8 mouse cellular contexts compared by ENCODE assay signal in genomic region chr3:122728852-122729600, GRCm38 (mm10). TPM values are rescaled to one million over a fixed set of nuclear protein-coding genes. Genes with fewer than 3 reads are reported as not detected.
DNase-seq lines count a peak whose midpoint lies in the region; ATAC-seq lines count a peak whose summit lies in the region.

Gene Pde5a (plus strand): TSS chr3:122728947.

- H3K9ac ChIP-seq in hindbrain, embryonic 11.5 days (ENCODE audit: low read depth, low read length) = peak within 1 kb of the TSS; percentile 90

- DNase-seq in MN1 (ENCODE audit: low spot score) = peak; percentile 81
- DNase-seq in cerebellum, adult 9-10 months = peak; percentile 19
- peak; percentile 19 to 50 for DNase-seq in frontal cortex, postnatal 14 days (ENCODE audit: low spot score in 2 of 2)
- peak; percentile 90 for DNase-seq in hindbrain, embryonic 11.5 days (ENCODE audit: low spot score)
- DNase-seq in layer of hippocampus, postnatal 14 days (ENCODE audit: low spot score in 2 of 2) = peak; percentile 41 to 49
- DNase-seq in lung, postnatal 14 days = peak; percentile 92
- DNase-seq in ovary, postnatal 14 days (ENCODE audit: low spot score) = peak; percentile 68
- DNase-seq in thymus, postnatal 10 days (ENCODE audit: low spot score in 2 of 2) = peak; percentile 77 to 83

- 2% methylated on average over 49 of the region's 49 CpGs for WGBS in hindbrain, embryonic 11.5 days

- no peaks in the 10 kb centered on the region for H3K9me3 ChIP-seq in hindbrain, embryonic 11.5 days (ENCODE audit: control insufficient read depth, low read length)

- peaks cover 2% of the 10 kb centered on the region; the same call in 1 of the 2 replicates for H3K4me1 ChIP-seq in hindbrain, embryonic 11.5 days (replicated peaks; ENCODE audit: control insufficient read depth, insufficient read depth, low read length)

- H3K4me2 ChIP-seq in hindbrain, embryonic 11.5 days (replicated peaks; ENCODE audit: low read depth, low read length) = peak within 1 kb of the TSS; percentile 80

- H3K36me3 ChIP-seq in hindbrain, embryonic 11.5 days (ENCODE audit: control insufficient read depth, insufficient read depth, low read length) = no peaks in the 10 kb centered on the region

- H3K27me3 ChIP-seq in hindbrain, embryonic 11.5 days (ENCODE audit: control insufficient read depth, insufficient read depth, low read length) = no peaks in the 10 kb centered on the region

- peak within 1 kb of the TSS; percentile 76 for H3K4me3 ChIP-seq in hindbrain, embryonic 11.5 days (ENCODE audit: low read depth, low read length)

- H3K27ac ChIP-seq in hindbrain, embryonic 11.5 days (ENCODE audit: low read depth, low read length) = peak within 1 kb of the TSS; percentile 87

- ATAC-seq in hindbrain, embryonic 11.5 days (ENCODE audit: low FRiP score) = peak; percentile 74

RNA-seq across cellular contexts. Expression of gene Pde5a, which starts in this region (rescaled TPM):
- polyA plus RNA-seq in hindbrain, embryonic 11.5 days (2014; fragmentation: Nextera tagmentation; extraction: Ambion mirVana) = 4.1 and 8.1 TPM in 2 replicates
- total RNA-seq in layer of hippocampus, postnatal 14 days (2021) = 10 to 100 TPM in 1 of 2 experiments, 1 to 10 TPM in 1; 8.7 to 15.7 TPM

Comparison
In these comparisons a context has a peak if more than half of its experiments do, and no peak if none do; other contexts are left out.
1. Peak in every context shown above with its lines: DNase-seq, ATAC-seq, H3K4me3 ChIP-seq and H3K27ac ChIP-seq.
2. DNase-seq: peak in every context shown above with its lines; median percentile 92 in lung, postnatal 14 days; 90 in hindbrain, embryonic 11.5 days; 81 in MN1; 80 in thymus, postnatal 10 days; 68 in ovary, postnatal 14 days; 45 in layer of hippocampus, postnatal 14 days; 34 in frontal cortex, postnatal 14 days; 19 in cerebellum, adult 9-10 months.